Mouse (Mus musculus) thymus, adult 2 months (tissue): ENCODE measurements around the gene Ntsr1.

ENCODE experiments used
- CTCF ChIP-seq: fragments of 200-500 bp; IDR thresholded peaks from 2 replicates; pipeline ENCODE4 v1.5.1; 2012; ENCODE audit warnings: mild to moderate bottlenecking, control low read depth, low read length, moderate library complexity, borderline replicate concordance; ENCODE audit not compliant: control insufficient read depth, poor library complexity, insufficient read depth; ENCODE audit errors: extremely low read depth
- POLR2A ChIP-seq: fragments of 200-500 bp; IDR thresholded peaks from 2 replicates; pipeline ENCODE4 v1.6.1; 2012; ENCODE audit warnings: mild to moderate bottlenecking, low read length, control low read depth, moderate library complexity; ENCODE audit not compliant: control insufficient read depth, poor library complexity, insufficient read depth; ENCODE audit errors: extremely low read depth

DNA sequence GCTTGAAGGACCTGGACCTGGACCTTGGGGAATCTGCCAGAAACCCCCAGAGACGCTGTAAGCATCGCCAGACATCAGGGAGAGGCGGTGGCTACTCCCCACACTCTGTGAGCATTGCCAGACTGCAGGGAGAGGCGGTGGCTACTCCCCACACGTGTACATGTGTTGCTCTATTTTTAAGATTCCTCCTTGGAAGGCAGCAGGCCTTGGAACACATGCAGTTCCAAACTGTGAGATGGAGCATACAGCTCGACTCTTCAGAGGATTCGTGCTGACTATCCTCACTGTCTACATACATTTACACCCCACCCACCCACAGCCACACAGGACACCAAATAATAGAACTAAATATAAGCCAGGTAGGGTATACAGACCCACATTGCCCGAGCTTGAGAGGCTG, 3.9 kb upstream of the Ntsr1 start:
- TF ChIP-seq CTCF (no peak), POLR2A (no peak)
